8 mouse cellular contexts compared by ENCODE assay signal in genomic region chr6:54039805-54040447, GRCm38 (mm10). TPM values are rescaled to one million over a fixed set of nuclear protein-coding genes. Genes with fewer than 3 reads are reported as not detected.
DNase-seq lines count a peak whose midpoint lies in the region; ATAC-seq lines count a peak whose summit lies in the region.

No protein-coding gene starts in this region.

- WGBS in limb, embryonic 10.5 days, result under 1% methylated on average over 62 of the region's 62 CpGs

- DNase-seq in cerebellum, adult 9-11 months, result peak; percentile 81
- DNase-seq in frontal cortex, postnatal 25 days (ENCODE audit: low spot score in 2 of 2), result peak; percentile 45 to 49
- peak; percentile 86 for DNase-seq in limb, embryonic 10.5 days (ENCODE audit: low spot score)
- DNase-seq in right cerebral cortex, postnatal 25 days, result peak; percentile 64
- no peak for DNase-seq in yolk sac, embryonic 10.5 days (ENCODE audit: low spot score)

- peaks cover 39% of the 10 kb centered on the region for H3K4me1 ChIP-seq in limb, embryonic 10.5 days

- peaks cover 64% of the 10 kb centered on the region for H3K27me3 ChIP-seq in limb, embryonic 10.5 days (ENCODE audit: low read depth, poor library complexity, severe bottlenecking)

- no peaks in the 10 kb centered on the region for H3K9me3 ChIP-seq in limb, embryonic 10.5 days (replicated peaks)

- ATAC-seq in activated CD4-positive, CD25-positive, alpha-beta regulatory T cell, adult 4 months, result peak; percentile 62
- peak; percentile 71 for ATAC-seq in inflammation-experienced regulatory T-cells, adult 6 months
- ATAC-seq in megakaryocyte-erythroid progenitor cell, adult 5-6 weeks (replicated peaks; ENCODE audit: low FRiP score, low TSS enrichment, poor library complexity, severe bottlenecking), result peak; percentile 41; the same call in 1 of the 2 replicates

- no peaks in the 10 kb centered on the region for H3K36me3 ChIP-seq in limb, embryonic 10.5 days

- peak overlapping the region; percentile 78 for H3K4me3 ChIP-seq in limb, embryonic 10.5 days

- H3K27ac ChIP-seq in limb, embryonic 10.5 days, result peak overlapping the region; percentile 91

RNA-seq across cellular contexts. Expression of gene Chn2, which starts 0.6 kb away (rescaled TPM):
- 1 to 10 TPM; 5.6 to 6.3 TPM for polyA plus RNA-seq in activated CD4-positive, CD25-positive, alpha-beta regulatory T cell, adult 4 months (2017; shearing (Covaris generic))
- 10 to 100 TPM in 1 of 3 experiments, 1 to 10 TPM in 2; 8.4 to 14.5 (median 9.5) TPM for polyA plus RNA-seq in inflammation-experienced regulatory T-cells, adult 6 months (2017; shearing (Covaris generic))
- polyA plus RNA-seq in limb, embryonic 10.5 days (2016; fragmentation: Nextera tagmentation; extraction: Ambion mirVana), result 6.8 and 7.1 TPM in 2 replicates
- 4.5 and 5.1 TPM in 2 replicates for total RNA-seq in megakaryocyte-erythroid progenitor cell, adult 5-6 weeks (2014; fragmentation: Nextera tagmentation)
- total RNA-seq in megakaryocyte-erythroid progenitor cell, adult 5-6 weeks (2017), result 1.9 and 2.4 TPM in 2 replicates
